Comparison of ENCODE assay signal across 11 mouse cellular contexts in genomic region chr19:4994043-4994442, GRCm38 (mm10). TPM values are rescaled to one million over a fixed set of nuclear protein-coding genes. Genes with fewer than 3 reads are reported as not detected.
DNase-seq lines count a peak whose midpoint lies in the region; ATAC-seq and TF ChIP-seq lines count a peak whose summit lies in the region.
"Had no signal": no experiment of that assay in that cellular context is flagged by ENCODE, and none has a peak within 500 bp of the region (broad histone marks: within the 10 kb centered on the region; RNA-seq: fewer than 3 reads in every experiment).

No protein-coding gene starts in this region.

- no peak for TF ChIP-seq EP300 in heart, adult 2 months (IDR thresholded peaks at IDR 0.05; ENCODE audit: insufficient read depth, low read depth, low read length)

- no peak overlapping the region for H3K9ac ChIP-seq in heart, embryonic 12.5 days
- no peak overlapping the region for H3K9ac ChIP-seq in heart, adult 2 months (ENCODE audit: low read depth, low read length)
- no peak overlapping the region for H3K9ac ChIP-seq in kidney, embryonic 16.5 days (replicated peaks; ENCODE audit: low read length)
- H3K9ac ChIP-seq: liver, postnatal 0 days had no signal

- DNase-seq in heart, adult 2 months, result no peak
- peak; percentile 76 to 86 for DNase-seq in frontal cortex, postnatal 10 days (ENCODE audit: low spot score in 2 of 2)
- peak; percentile 90 to 94 for DNase-seq in left cerebral cortex, postnatal 14 days (ENCODE audit: low spot score in 2 of 2)
- no peak for DNase-seq in lung, adult 18-20 months
- no peak for DNase-seq in lung, postnatal 36 days
- DNase-seq: kidney, postnatal 4 days; liver, postnatal 0 days; thymus, adult 2 months had no signal

- no peak overlapping the region for H3K4me2 ChIP-seq in heart, embryonic 12.5 days
- H3K4me2 ChIP-seq in kidney, embryonic 16.5 days (replicated peaks; ENCODE audit: low read depth, low read length), result no peak overlapping the region

- ATAC-seq in heart, embryonic 12.5 days (ENCODE audit: insufficient number of reproducible peaks, low FRiP score), result no peak
- ATAC-seq in CD4-positive, CD25-positive, alpha-beta regulatory T cell, adult 4 months, result peak; percentile 42
- no peak for ATAC-seq in kidney, embryonic 16.5 days (ENCODE audit: low FRiP score, low TSS enrichment)
- ATAC-seq: liver, postnatal 0 days had no signal

- no peaks in the 10 kb centered on the region for H3K9me3 ChIP-seq in heart, embryonic 12.5 days (replicated peaks)
- H3K9me3 ChIP-seq in kidney, embryonic 16.5 days (ENCODE audit: low read length), result no peaks in the 10 kb centered on the region

- intact Hi-C loops in heart, adult 2 months (cut with DNase I), result no loop called here
- intact Hi-C loops in left cerebral cortex, postnatal 14 days (cut with DNase I), result no loop called here

- H3K79me2 ChIP-seq in heart, adult 2 months (replicated peaks; ENCODE audit: control insufficient read depth, insufficient read depth, low read length), result no peaks in the 10 kb centered on the region

- H3K4me1 ChIP-seq in heart, embryonic 12.5 days (replicated peaks), result peaks cover 48% of the 10 kb centered on the region
- no peaks in the 10 kb centered on the region; the same call in 1 of the 2 replicates for H3K4me1 ChIP-seq in heart, adult 2 months (ENCODE audit: control insufficient read depth, insufficient read depth, low read length)
- H3K4me1 ChIP-seq in kidney, embryonic 16.5 days (ENCODE audit: insufficient read depth, low read length), result no peaks in the 10 kb centered on the region

- H3K36me3 ChIP-seq in heart, embryonic 12.5 days, result no peaks in the 10 kb centered on the region
- no peaks in the 10 kb centered on the region; the same call in 1 of the 2 replicates for H3K36me3 ChIP-seq in heart, adult 2 months (ENCODE audit: control insufficient read depth, insufficient read depth, low read length)
- no peaks in the 10 kb centered on the region for H3K36me3 ChIP-seq in kidney, embryonic 16.5 days (ENCODE audit: insufficient read depth, low read length)

- H3K27ac ChIP-seq in heart, embryonic 12.5 days (ENCODE audit: poor library complexity, severe bottlenecking), result 0 out of 2 replicates have a peak overlapping the region, but pooled peaks have one; percentile 76
- no peak overlapping the region for H3K27ac ChIP-seq in heart, adult 2 months
- H3K27ac ChIP-seq in kidney, embryonic 16.5 days (ENCODE audit: low read length), result no peak overlapping the region

- no peak overlapping the region for H3K4me3 ChIP-seq in heart, embryonic 12.5 days
- H3K4me3 ChIP-seq in heart, adult 2 months, result no peak overlapping the region
- H3K4me3 ChIP-seq in kidney, embryonic 16.5 days (ENCODE audit: low read length), result no peak overlapping the region

- no peak for TF ChIP-seq POLR2A in heart, adult 2 months (IDR thresholded peaks at IDR 0.05; ENCODE audit: insufficient read depth, low read depth, low read length)

- TF ChIP-seq CTCF in heart, adult 2 months (IDR thresholded peaks at IDR 0.05), result no peak

- H3K27me3 ChIP-seq in heart, embryonic 12.5 days (replicated peaks), result peaks cover 25% of the 10 kb centered on the region
- no peaks in the 10 kb centered on the region for H3K27me3 ChIP-seq in heart, adult 2 months (ENCODE audit: control insufficient read depth, insufficient read depth, low read length)
- H3K27me3 ChIP-seq in kidney, embryonic 16.5 days (ENCODE audit: insufficient read depth, low read length), result peaks cover 36% of the 10 kb centered on the region

- WGBS in heart, embryonic 12.5 days, result 59% methylated on average over 5 of the region's 5 CpGs
- 55% methylated on average over 5 of the region's 5 CpGs for WGBS in heart, adult 2 months
- WGBS in kidney, embryonic 16.5 days, result 64% methylated on average over 5 of the region's 5 CpGs

RNA-seq across cellular contexts. Expression of gene Npas4, which starts 3.9 kb away (rescaled TPM):
- polyA plus RNA-seq in heart, embryonic 12.5 days (2016; fragmentation: Nextera tagmentation; extraction: Ambion mirVana), result 0.08 and 0.13 TPM in 2 replicates
- total RNA-seq in heart, adult 2 months (2021), result not detected
- 0.41 and 0.62 TPM in 2 replicates for polyA plus RNA-seq in heart, adult 2 months (2012; rRNA removed)
- polyA plus RNA-seq in CD4-positive, CD25-positive, alpha-beta regulatory T cell, adult 4 months (2017; shearing (Covaris generic)), result 1 to 10 TPM in 1 of 2 experiments, under 1 TPM in 1; 0.90 to 2.1 TPM
- total RNA-seq in left cerebral cortex, postnatal 14 days (2021), result 10 to 100 TPM; 10.7 to 11.3 TPM
- not detected in 2 replicates for polyA plus RNA-seq in kidney, embryonic 16.5 days (2015; fragmentation: Nextera tagmentation; extraction: Ambion mirVana)
- polyA plus RNA-seq: liver, postnatal 0 days had no signal

RNA-seq across cellular contexts. Expression of gene Slc29a2, which starts 29.6 kb away (rescaled TPM):
- 8.7 and 9.9 TPM in 2 replicates for polyA plus RNA-seq in heart, embryonic 12.5 days (2016; fragmentation: Nextera tagmentation; extraction: Ambion mirVana)
- 10 to 100 TPM; 10.8 to 11.4 TPM for total RNA-seq in heart, adult 2 months (2021)
- 35.7 and 42.8 TPM in 2 replicates for polyA plus RNA-seq in heart, adult 2 months (2012; rRNA removed)
- 1 to 10 TPM; 2.4 to 2.5 TPM for polyA plus RNA-seq in CD4-positive, CD25-positive, alpha-beta regulatory T cell, adult 4 months (2017; shearing (Covaris generic))
- total RNA-seq in left cerebral cortex, postnatal 14 days (2021), result 10 to 100 TPM; 17.2 to 21.6 TPM
- 6.4 and 7.1 TPM in 2 replicates for polyA plus RNA-seq in kidney, embryonic 16.5 days (2015; fragmentation: Nextera tagmentation; extraction: Ambion mirVana)

RNA-seq across cellular contexts. Expression of gene Mrpl11, which starts 32.1 kb away (rescaled TPM):
- polyA plus RNA-seq in heart, embryonic 12.5 days (2016; fragmentation: Nextera tagmentation; extraction: Ambion mirVana), result 104 and 110 TPM in 2 replicates
- total RNA-seq in heart, adult 2 months (2021), result 10 to 100 TPM; 61.0 to 67.4 TPM
- 45.2 and 48.5 TPM in 2 replicates for polyA plus RNA-seq in heart, adult 2 months (2012; rRNA removed)
- 10 to 100 TPM; 75.6 to 83.6 TPM for polyA plus RNA-seq in CD4-positive, CD25-positive, alpha-beta regulatory T cell, adult 4 months (2017; shearing (Covaris generic))
- 10 to 100 TPM; 60.2 to 61.9 TPM for total RNA-seq in left cerebral cortex, postnatal 14 days (2021)
- 102 and 106 TPM in 2 replicates for polyA plus RNA-seq in kidney, embryonic 16.5 days (2015; fragmentation: Nextera tagmentation; extraction: Ambion mirVana)

RNA-seq across cellular contexts. Expression of gene B4gat1, which starts 44.6 kb away (rescaled TPM):
- 48.2 and 49.1 TPM in 2 replicates for polyA plus RNA-seq in heart, embryonic 12.5 days (2016; fragmentation: Nextera tagmentation; extraction: Ambion mirVana)
- 10 to 100 TPM; 43.2 to 43.8 TPM for total RNA-seq in heart, adult 2 months (2021)
- polyA plus RNA-seq in heart, adult 2 months (2012; rRNA removed), result 43.2 and 48.8 TPM in 2 replicates
- 10 to 100 TPM; 11.9 to 20.5 TPM for polyA plus RNA-seq in CD4-positive, CD25-positive, alpha-beta regulatory T cell, adult 4 months (2017; shearing (Covaris generic))
- total RNA-seq in left cerebral cortex, postnatal 14 days (2021), result 100 to 1,000 TPM; 148 to 151 TPM
- 60.2 and 65.1 TPM in 2 replicates for polyA plus RNA-seq in kidney, embryonic 16.5 days (2015; fragmentation: Nextera tagmentation; extraction: Ambion mirVana)

RNA-seq across cellular contexts. Expression of gene AC124502.3, which starts 44.6 kb away (rescaled TPM):
- polyA plus RNA-seq in heart, embryonic 12.5 days (2016; fragmentation: Nextera tagmentation; extraction: Ambion mirVana), result 1.6 and 2.0 TPM in 2 replicates
- total RNA-seq in heart, adult 2 months (2021), result 1 to 10 TPM; 1.3 to 2.3 TPM
- 0.08 and 0.15 TPM in 2 replicates for polyA plus RNA-seq in heart, adult 2 months (2012; rRNA removed)
- polyA plus RNA-seq in CD4-positive, CD25-positive, alpha-beta regulatory T cell, adult 4 months (2017; shearing (Covaris generic)), result under 1 TPM; 0.35 to 0.80 TPM
- total RNA-seq in left cerebral cortex, postnatal 14 days (2021), result 1 to 10 TPM; 4.8 to 6.2 TPM
- 1.9 and 3.8 TPM in 2 replicates for polyA plus RNA-seq in kidney, embryonic 16.5 days (2015; fragmentation: Nextera tagmentation; extraction: Ambion mirVana)

Comparison
In these comparisons a context has a peak if more than half of its experiments do, and no peak if none do; other contexts are left out.
1. DNase-seq: peak in frontal cortex, postnatal 10 days (2 of 2) and left cerebral cortex, postnatal 14 days (2 of 2); none in heart, adult 2 months (0 of 2), lung, adult 18-20 months (0 of 2) and lung, postnatal 36 days (single experiment).